Mouse (Mus musculus) kidney, adult 2 months (tissue): ENCODE measurements around the gene Tent4b.

Source experiments
- CTCF ChIP-seq: fragments of 200-500 bp; conservative IDR thresholded peaks from 2 replicates; pipeline ENCODE4 v1.5.1; 2011; ENCODE audit warnings: low read depth, mild to moderate bottlenecking, control low read depth, low read length, moderate library complexity, mixed read lengths; ENCODE audit not compliant: insufficient read depth, insufficient read length
- POLR2A ChIP-seq: fragments of 200-500 bp; IDR thresholded peaks from one replicate; pipeline ENCODE4 v1.6.1; 2011; ENCODE audit warnings: low read depth, low read length, control low read depth

DNA sequence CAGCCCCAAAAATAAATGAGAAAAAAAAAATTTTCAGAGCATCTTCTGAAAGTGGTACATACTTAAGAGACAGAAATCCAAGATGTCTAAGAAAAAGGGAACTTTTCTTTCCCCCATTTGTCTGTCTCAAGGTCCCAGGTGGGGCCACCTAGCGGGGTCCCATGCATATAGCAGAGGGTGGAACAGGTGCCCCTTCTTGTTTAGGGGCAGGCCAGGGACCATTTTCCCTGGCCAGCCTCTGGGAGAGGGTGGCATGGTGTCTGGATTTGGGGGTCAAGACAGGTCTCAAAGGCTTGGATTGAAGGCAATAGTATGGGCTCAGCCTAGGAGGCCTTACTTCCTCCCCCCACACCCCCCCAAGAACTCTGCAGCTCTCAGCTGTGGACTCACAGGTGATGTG is 90.9 kb downstream of the Tent4b start:
- TF ChIP-seq POLR2A: no peak
- no peak for TF ChIP-seq CTCF
